Mouse (Mus musculus) MN1 (cell line): ENCODE results near the gene Lias.
A peak's percentile ranks its signal among the peaks of the same experiment; 100 is the strongest.

Source experiments
- DNase-seq: peaks from one replicate; pipeline ENCODE4 v3.0.0-alpha.2; 2016; ENCODE audit warnings: low spot score

Lias gene

DNA sequence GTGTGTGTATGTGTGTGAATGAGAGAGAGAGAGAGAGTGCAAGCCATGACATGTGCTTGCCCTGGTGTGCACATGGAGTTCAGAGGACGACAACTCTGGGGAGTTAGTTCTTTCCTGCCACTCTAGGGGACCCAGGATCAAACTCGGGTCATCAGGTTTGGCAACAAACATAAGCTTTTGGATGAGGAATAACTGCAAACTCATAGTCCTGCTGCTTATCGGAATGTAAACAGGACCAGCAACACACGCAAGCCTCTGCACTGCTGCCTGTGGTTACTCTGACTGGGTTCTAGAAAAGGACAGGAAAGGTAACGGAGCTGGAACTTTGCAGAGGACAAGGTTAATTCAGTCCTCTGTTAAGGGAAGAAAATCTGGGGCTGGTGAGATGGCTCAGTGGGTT, 34.0 kb downstream of the Lias start:
- no peak for DNase-seq

DNA sequence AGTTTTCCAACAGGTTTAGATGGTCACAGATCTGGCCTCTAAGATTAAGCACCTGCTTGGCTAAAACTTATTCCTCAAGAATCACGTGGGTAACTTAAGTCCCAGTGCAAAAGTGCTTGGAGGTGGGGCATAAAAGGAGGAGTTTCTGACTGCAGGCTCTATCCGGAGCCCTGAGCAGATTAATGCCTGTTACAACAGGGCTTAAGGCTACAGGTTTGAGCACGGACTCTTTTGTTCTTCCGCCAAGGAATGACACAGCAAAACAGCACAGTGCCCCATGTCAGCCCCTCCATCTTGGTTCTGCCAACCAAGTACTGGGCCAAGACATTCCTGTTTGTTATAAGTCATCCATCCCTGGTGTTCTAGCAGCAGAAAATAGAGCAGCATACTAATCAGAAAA, 37.0 kb downstream of the Lias start:
- no peak for DNase-seq

DNA sequence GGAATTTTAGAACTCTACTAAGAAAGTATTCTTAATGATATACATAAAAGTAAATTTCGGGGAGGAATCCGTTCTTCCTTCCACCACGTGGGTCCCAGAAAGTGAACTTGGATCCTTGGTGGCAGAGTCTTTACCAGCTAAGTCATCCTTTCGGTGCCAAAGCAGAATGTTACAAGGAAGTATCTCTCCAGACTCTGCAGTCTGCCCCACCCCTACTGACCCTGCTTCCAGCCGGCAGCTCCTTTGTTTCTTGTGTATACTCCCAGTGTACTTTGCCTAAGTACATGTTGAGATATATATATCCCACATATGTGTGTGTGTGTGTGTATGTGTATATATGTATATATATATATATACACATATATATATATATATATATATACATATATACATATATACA, 38.1 kb downstream of the Lias start:
- no peak for DNase-seq

DNA sequence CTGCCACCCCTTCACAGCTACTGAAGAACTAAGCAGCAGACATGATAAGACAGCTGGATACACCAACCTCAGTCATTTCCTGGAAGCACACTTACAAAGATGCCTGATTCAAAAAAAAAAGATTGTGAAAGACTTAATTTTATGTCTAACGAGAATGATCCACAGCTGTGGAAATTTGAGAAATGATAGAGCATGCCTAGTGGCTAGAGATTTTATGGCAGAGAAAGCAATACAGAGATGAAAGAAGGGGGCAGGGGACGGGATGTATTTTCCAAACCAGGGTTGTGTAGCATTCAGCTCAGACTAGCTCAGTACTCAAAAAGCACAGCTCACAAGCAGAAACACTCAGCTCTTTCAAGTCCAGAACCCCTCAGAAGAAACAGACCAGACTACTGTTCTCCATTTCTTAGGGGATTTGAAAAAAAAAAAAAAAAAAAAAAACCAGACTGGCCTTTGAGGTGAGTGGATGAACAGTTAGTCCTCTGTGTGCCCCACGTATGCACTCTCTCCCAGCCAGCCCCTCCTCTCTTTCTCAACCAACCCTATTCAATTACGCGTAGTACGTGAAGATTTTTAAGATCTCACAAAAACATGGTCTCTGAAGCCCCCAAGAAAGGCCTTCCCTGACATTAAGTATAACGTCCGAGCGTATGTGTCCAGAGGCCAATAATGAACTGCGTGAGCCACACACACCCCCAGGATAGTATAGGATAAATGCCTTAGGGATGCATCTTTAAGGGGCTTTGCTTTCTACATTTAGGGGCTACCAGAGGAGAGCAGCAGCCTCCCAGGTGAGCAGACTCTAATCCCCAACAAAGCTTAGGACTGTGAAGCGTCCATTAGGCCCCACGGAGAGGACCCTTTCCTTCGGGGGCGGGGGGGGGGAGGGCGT, 43.4 kb downstream of the Lias start:
- peak; percentile 35 for DNase-seq

DNA sequence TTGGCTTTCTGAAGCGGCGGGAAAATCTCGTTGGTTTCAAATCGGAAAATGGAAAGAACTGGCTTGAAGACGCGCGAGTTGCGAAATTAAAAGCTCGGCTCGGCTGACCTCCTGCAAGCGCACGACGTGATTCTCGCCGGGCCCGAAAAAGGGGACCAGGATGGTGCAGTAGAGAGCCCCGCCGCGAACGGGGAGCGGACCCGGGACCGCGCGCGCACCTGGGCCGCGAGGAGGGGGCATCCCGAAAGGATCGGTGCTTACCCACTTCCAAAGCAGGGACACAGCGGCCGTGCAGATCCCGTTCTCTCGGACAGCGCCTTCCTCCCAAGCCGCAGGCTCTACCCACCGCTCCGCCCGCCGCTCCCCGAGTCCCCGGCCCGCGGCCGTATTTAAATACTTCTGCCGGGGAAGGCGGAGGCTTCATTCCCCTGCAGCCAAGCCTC, 44.1 kb downstream of the Lias start:
- peak; percentile 67 for DNase-seq

DNA sequence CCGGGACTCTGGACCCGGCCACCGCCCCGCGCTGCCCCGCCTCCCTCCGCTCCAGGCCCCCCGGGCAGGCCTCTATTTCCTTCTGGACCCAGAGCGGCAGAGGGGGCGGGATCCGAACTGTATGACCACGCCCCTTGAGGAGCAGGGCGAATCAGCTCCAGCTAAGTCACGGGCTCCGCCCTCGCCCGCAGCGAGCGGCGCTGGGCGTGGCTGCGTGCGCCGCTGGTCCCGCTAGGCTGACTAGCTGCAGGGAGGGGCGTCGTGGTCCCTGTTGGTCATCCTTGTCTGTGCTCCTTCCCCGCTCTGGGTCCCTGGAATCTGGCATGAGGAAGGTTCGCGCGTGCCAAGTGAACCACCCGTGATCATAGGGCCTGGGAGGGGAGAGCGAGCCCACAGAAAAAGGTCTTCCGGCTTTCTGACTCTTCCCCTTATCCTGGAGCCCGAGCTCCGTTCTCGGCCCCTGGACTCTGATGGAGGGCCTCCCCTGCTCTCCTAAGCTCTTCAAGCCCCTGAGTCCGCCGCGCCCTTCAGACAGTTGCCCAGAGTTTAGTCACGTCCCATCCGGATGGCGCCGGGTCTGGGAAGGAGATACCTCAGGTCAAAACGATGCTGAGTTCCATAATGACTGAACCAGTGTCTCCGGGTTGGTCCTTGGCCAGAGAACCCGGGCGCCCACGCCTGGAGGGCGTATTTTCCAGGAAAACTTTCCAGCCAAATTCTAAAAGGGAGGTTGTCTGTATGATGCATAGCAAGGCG, 44.7 kb downstream of the Lias start, which contains the start of gene Ugdh:
TSS of gene Ugdh (minus strand) at position 144 of the 756 bp plus-strand sequence.
- peak; percentile 95 for DNase-seq

DNA sequence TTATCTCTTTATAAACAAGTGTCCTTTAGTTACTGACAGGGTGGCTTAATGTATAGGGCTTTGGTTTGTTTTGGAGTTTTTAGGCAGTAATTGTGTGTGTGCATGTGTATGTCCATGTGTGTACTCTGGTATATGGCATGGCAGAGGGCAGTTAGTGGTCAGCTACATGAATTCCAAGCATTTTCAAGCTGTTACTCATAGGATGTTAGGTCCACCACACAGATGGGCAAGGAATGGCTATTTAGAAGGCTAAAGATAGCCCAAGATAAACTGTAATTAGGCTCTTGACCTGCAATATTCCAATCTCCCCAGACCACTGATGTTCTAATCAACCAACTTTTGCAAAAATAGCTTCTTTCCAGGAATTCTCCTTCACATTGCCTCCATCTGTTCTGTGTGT, 46.7 kb downstream of the Lias start:
- DNase-seq, result no peak

DNA sequence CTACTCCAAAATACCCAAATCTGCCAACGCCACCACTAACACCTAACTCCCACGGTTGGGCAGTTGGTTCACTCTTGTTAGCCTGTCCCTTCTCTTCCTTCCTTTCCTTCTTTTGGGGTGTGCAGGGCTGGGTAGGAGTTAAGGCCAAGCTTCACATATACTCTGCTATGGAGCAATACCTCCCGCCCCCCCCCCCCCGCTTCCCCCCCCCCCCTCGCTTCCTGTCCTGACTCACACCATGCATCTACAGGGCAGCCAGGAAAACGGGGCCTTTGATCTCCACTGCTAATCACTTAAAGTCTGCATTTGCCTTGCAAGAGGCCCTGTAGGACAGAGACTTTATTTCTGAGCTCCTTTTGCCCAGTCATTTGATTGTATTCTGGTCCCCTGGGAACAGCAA, 53.7 kb downstream of the Lias start:
- DNase-seq, result no peak

DNA sequence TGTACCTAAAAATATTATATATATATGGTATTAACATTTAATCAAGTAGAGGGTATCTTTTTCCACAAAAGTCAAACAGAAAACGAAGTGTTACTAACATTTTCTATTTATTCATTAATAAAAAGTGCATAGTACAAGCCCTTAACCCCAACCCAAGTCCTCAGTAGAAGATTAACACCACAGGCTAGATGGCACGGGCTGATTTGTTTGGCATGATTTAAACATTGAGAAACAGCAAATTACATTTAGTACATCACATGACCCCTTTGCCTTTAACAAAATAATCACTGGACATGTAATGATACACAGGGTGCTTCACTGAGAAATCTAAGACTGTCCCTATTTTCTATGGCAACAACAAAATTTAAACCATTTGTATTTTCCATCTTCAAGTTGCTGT, 55.5 kb downstream of the Lias start:
- DNase-seq, result no peak

DNA sequence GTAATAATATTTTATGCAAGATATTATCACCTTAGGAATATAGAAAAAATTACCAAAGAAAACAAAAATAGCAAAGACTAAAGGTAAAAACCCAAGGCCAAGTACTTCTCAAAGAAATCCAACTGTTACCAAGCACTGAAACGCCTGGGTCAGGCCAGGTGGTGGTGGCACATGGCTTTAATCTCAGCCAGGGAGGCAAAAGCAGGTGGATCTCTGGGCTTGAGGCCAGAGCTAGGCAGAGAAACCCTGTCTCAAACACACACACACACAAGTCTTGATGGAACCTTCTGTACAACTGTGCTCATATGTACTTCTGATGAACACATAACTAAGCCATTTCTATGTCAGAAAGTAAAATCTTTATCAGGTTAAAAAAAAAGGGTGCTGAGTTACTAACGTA, 56.5 kb downstream of the Lias start:
- DNase-seq, result no peak

DNA sequence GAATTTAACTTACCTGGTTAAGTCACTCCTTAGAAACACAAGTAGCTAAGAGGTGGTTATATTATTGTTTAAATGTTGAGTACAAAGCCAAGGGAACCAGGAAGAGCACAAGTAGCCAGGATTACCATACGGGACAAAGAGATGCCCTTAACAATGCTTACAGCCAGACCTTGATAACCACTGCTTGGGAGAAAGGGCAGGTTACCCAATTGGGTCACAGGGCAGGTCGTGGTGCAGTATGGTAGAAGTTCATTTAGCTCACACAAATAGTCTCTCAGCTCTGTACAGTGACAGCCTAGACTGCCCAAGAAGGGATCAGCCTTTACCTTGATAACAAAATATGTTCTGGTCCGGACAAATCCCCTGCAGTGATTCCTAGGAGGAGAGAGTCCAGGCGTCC, 57.6 kb downstream of the Lias start:
- DNase-seq, result no peak

DNA sequence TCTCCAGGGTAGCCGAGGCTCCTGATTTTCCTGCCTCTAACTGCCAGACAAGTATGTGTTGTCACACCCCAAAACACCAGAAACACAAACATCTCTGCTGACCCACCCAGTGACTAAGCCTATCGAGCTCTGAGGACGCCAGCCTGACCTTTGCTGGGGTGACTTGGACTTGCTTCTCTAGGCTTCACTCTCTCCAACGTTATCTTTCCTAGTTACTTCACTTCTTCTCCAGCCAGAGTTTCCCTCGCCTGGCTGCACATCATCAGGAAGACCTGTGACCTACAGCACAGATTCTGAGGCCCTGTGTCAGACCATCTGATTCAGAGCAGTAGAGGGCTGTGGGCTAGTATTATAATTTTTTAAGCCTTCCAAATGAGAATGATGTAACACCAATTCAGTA, 63.5 kb downstream of the Lias start:
- no peak for DNase-seq

DNA sequence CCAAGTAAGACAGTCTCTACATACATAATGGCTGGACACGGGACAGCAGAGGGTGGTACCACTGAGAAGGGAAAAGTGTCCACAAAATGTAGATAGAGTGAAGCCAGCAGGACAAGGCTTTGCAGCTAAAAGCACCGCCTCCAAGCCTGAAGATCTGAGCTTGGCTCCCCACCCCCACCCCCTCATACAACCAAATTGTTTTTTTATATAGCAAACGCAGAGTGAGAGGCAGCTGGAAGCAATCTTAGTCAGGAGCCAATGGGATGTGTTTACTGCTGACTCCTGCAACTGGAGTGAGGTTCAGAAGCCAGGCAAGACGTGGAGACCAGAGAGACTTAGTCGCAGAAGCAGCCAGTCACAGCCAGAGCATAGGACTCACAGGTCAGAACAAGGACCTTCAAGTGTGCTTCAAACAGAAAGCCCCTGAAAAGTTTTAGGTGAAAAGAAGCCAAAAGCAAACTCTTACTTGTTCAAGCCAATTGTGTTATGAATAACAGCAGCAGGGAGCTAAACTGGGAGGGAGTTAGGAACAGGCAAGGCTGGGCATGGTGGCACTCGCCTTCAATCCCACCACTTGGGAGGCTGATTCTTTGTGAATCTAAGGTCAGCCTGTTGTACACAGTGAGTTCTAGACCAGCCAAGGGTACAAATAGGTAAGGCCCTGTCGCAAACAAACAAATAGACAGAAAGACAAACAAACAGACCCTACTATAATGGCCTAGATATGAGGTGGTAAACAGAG, 66.0 kb downstream of the Lias start:
- DNase-seq, result no peak

DNA sequence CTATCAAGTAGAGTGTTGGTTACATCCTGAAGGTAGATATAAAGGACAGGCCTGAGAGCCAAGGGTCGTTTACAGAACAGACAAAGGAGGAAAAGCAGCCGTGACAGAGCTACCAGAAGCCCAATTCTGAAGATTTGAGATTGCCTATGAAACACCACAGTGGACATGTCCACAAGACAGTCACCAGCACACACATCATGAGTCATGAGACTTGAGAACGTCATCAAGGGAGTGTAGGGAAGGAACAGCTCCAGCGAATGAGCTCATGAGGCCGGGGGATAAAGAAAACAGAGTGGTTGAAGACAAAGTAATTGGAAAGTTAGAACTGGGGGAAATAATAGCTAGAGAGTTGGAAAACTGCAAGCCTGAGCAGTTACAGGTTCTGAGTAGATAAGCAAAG, 66.5 kb downstream of the Lias start:
- DNase-seq, result peak; percentile 34

DNA sequence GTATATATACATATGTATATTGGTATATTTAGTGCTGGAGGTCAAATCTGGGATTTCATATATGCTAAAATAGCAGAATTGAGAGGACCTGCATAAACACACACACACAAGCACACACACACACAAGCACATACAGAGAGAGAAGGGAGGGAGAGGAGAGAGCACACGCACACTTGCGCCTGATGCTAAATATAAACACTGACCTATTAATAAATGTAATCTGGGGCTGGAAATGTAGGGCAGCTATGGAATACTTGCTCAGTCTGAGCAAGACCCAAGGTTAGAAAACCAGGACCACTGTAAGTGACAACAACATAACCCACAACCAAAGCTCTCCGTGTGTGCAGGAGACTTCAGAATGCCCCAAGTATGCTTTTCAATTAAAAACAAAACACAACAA, 68.2 kb downstream of the Lias start:
- no peak for DNase-seq
